Mouse (Mus musculus): ENCODE results near the gene Pqlc3.

The Pqlc3 gene

DNA sequence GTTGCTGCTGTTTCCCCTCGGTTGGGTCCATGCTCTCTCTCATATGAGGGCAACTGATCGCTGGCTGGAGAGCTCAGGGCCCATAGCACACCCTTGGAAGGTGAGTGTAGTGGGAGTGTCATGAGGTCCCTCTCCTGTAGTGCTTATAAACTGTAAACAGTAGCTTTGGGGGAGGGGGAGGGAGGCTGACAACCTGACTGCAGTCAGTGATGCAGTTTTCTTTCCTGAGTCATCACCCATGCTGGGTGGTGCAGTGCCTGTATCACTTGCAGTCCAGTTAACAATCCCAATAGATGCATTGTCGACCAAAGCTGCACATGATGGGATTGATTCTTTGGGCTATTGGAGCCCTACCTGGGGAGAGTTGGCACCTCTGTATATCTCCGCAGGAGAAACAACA lies 1.0 kb upstream of the Pqlc3 start:
- no peak for DNase-seq (ENCODE audit: low read depth)

DNA sequence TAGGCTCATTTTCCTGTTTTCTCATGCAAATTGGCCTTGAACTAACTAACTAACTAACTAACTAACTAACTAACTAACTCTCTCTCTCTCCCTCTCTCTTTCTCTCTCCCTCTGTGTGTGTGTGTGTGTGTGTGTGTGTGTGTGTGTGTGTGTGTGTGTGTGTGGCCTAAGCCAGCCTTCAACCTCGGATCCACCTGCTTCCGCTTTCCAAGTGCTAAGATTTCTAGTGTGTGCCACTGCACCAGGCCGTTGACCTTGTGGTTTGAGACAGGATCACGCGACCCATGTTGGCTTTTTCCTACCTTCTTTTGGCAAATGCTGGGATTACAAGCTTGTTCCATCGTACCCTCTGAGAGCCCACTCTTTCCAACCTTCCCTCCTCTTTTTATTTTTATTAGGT lies 420 bp upstream of the Pqlc3 start:
- no peak for DNase-seq (ENCODE audit: low read depth)

DNA sequence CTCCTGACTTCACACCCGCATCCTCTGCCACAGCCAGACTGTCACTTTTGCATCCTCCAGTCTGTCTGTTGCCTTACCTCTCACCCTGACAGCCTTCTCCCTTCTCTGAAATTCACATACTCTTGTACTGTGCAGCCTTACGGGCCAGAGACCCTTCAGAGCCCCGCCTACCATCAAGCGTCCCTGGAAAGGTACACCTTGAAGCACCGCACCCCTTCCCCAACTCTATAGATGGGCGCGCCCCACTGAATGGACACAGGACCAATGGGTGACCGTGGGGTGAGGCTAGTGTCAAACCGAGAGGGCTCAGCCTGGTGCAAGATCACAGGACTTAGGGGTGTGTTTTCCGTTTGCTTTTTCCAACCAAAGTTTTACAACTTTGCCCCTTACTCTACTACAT lies 1.1 kb downstream of the Pqlc3 start:
- no peak for DNase-seq (ENCODE audit: low read depth)

DNA sequence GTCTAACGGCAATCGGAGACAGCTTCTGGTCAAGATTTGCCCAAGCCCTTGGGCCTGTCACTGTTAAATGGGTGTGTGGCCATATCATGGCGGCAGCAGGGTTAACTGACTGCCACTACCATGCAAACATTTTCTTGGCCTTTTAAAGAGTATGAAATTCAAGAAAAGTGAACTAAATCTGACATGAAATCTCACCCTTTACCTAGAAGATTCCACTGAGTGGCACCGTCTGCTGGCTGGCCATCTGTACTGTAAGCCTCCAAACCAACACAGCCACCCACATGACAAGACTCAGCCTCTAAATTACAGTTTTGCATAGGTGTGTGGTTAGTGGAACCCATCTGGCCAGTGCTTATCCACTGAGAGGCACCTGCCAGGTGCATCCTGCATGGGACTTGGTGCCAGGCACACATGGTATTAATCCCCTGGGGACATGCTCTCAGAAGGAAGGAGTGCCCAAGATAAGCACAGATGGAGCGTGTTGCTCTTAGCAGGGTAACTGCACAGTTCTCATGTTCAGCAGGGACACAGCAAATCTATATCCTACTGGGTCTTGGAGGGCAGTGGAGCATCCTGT lies 3.2 kb downstream of the Pqlc3 start:
- DNase-seq (ENCODE audit: low read depth): no peak

DNA sequence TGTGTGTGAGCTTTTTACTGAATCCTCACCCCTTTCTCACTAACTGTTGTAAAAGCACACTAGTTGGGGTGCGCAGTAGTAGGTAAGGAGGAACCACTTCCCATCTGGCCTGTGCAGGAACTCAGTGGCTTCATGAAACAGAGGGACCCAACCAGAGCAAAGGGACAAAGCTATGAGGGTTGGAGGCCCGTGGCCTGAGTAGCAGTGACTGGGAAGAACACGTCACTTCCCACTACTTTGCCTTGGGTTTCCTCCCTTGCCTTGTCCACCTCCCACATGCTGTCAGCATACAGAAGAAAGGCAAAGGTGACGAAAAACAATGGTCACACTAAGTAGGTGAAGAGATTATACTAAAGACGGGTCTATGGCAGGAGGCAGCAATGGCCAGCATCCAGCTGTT lies 3.9 kb downstream of the Pqlc3 start:
- no peak for DNase-seq (ENCODE audit: low read depth)

DNA sequence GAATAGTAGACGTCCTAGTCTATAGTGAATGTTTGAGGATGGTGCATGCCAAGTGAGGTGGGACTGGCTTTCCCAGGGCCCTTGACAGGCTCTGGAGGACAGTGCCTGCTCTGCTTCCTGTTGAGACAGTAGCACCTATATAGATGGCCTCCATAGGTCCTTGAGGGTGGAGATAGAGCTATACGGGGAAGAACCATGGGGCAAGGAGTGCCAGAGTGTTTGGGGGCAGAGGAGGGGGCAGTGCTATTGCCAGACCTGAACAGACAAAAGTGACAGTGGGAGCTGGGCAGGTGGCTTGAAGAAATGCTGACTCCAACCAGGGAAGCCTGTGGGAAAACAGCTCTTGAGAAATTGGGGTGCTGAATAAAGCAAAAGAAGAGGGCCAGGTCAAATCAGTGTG lies 5.9 kb downstream of the Pqlc3 start:
- DNase-seq (ENCODE audit: low read depth): no peak

DNA sequence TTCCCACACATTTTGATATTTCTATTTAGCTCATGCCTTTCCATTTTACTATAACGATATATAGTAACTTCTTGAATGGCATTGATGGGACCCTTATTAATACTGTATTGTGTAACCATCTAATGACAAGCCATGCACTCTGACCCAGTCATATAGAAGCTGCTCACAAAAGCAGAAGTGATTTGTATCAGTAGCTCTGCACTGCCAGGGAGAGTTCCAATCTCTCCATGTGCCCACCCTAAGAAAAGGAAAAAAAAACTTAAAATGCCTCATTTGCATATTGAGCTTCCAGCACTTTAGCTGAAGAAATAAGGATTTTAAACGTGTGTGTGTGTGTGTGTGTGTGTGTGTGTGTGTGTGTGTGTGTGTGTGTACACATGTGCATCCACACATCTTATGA lies 7.9 kb downstream of the Pqlc3 start:
- no peak for DNase-seq (ENCODE audit: low read depth)

DNA sequence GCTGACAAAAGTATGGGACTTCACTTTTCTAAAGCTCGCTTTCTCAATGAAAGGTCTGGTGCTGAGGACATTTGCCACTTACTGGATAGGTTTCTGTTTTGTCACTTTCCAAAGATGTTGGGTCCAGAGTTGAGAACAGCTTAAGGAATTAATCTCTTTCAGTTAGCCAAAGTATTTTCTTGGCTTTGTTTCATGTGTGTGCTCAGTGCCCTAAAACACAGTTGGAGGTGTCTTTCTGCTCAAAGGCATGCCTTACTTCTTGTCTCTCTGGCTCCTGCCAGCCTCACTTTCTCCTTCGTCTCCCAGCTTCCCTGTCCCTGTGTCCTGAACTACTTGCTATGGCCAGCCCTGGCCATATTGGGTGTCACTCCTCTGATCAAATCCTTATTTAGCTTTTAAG lies 8.8 kb downstream of the Pqlc3 start:
- DNase-seq (ENCODE audit: low read depth): no peak

DNA sequence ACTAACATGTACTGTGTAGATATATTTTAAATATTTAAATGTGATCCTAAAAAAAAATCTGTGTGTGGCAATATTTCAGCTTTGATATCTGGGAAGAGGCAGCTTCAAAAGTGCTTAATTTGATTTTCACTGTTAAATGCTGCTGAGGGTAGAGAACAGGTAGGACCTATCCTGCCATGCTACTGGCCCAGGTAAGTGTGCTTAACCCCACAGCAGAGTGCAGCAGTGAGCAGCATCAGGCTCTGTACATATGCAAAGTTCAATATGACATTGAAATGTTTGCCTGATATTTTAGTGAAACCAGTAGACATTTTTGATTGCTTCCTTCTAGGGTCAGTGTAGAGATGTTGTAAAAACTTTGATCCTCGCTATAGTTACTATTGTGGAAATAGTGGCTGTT lies 14.4 kb downstream of the Pqlc3 start:
- no peak for DNase-seq (ENCODE audit: low read depth)

DNA sequence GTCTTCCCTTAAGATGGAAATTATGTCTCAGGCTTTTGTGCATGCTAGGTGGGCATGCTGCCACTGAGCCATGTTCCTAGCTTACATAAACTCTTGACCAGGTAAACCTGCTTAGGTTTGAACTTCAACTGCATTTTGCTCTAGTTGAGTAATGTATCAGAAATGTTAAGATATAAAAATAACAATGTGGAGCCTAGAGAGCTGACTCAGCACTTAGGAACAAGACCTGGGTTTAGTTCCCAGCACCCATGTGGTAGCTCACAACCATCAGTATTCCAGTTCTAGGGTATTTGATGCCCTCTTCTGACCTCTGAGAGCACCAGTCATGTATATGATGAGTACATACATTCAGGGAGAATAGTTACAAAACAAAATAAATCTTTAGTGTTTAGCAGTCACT lies 23.1 kb downstream of the Pqlc3 start:
- DNase-seq (ENCODE audit: low read depth): no peak

DNA sequence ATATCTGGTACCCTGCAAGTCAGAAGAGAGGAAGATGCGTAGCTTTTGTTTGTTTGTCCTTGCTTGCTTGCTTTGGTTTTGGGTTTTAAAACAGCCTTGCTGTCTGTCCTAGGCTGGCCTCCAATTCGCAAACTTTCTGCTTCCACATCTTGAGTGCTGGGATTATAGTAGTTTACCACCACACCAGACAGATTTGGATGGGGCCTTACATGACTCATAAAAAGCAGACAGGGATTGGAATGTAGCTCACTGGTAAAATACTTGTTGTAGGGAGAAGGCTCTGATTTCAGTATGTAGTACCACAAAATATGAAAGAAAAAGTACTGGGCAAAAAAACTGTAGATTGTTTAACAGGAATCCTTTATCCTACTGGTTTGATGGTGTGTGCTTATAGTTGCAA lies 33.4 kb downstream of the Pqlc3 start:
- DNase-seq (ENCODE audit: low read depth): peak; percentile 54

DNA sequence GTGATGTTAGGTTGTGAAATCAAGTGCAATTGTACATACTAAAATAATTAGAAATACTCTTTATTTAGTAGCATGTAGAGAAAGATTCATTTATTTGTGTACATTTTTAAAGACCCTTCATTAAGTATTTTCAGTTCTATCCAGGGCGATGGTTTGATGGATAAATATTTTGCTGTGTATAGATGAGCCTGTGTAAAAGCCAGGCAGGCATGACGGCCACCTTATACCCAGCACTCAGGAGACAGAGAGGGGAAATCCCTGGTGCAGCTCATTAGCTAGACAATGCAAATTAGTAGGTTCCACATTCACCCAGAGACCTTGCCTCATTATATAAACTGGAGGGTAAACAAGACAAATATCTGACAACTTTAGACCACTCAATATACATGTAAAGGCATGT lies 36.9 kb downstream of the Pqlc3 start:
- no peak for DNase-seq (ENCODE audit: low read depth)

DNA sequence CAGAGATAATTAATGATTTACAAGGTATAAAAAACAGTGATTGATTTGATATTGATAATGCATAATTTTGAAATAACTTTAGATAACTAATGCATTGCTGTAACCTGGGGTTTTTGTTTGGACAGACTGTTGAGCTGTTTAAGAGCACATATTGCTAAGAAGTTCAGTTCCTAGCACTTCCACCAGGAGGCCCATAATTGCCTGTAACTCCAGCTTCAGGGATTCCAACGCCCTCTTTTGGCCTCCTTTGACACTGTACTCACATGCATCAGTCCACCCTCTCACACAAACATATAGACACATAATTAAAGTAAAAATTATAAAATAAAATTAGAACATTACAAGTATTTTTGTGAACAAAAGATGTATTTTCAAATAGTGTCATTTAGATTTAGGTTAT lies 41.4 kb downstream of the Pqlc3 start:
- DNase-seq (ENCODE audit: low read depth): peak; percentile 19

DNA sequence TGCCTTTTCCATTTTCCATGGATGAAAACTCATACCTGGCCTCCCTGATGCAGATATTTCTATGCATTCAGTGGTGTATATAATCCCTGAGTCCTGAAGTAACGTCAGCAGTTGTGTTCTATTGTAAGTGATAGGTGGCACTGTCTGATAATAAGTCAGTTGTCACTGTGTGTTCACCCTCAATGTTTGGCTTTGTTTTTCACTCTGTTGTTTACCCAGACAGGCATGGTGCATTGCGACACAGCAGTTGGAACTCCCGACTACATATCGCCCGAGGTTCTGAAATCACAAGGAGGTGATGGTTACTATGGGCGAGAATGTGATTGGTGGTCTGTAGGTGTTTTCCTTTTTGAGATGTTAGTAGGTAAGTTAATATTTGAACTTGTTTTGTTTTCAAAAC lies 52.0 kb downstream of the Pqlc3 start:
- DNase-seq (ENCODE audit: low read depth): no peak

DNA sequence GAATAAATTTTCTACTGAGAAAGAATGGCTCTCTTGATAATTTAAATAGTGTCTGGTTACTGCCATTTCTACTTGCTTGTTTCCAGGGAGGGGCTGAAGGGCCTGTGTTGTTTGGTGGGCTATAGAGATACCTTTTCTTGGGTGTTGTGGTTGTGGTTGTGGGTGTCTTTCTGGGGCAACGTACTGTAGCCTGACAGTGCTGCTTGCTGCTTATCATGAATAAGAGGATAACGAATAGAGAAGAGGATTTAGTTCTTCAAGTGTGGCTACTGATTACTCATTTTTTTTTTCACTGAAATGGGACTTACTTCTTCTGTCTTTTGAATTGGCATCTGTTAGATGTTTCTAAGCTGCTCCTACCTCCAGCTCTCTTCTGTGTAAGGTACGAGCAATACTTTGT lies 58.2 kb downstream of the Pqlc3 start:
- no peak for DNase-seq (ENCODE audit: low read depth)
